ENCODE assay signal across 9 mouse cellular contexts in the genomic region with DNA sequence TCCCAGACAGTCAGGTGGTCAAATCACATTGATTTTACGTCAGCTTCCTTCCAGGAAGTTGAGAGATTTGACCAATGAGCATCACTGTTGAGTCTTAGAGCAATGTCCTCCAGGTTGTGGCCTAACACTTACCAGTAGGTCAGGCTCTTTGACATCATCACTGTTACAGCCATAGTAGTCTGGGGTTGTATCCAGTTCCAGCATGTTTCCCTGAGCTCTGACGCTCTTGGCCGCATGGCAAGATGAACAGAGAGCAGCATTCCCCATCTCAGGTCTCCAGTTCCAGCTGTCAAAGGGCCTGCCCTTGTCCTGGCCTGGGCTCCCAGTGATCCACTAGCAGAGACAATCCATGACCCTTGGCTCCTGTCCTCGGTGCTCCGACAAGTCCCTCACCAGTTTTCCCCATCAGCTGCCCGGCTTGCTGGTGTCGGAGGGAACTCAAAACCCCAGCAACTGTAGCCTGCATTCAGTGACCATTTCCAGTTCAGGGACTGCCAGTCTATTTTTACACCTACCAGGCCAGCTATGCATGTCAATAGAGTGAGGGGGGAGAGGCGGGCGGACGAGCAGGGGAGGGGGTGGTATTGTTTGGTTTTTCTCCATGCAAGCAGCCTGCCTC.
DNase-seq lines count a peak whose midpoint lies in the region; ATAC-seq and TF ChIP-seq lines count a peak whose summit lies in the region.
"Had no signal": no experiment of that assay in that cellular context is flagged by ENCODE, and none has a peak within 500 bp of the region (broad histone marks: within the 10 kb centered on the region; RNA-seq: fewer than 3 reads in every experiment).

No protein-coding gene starts in this region.

- no peak for ATAC-seq in heart, embryonic 11.5 days (replicated peaks; ENCODE audit: insufficient number of reproducible peaks, low FRiP score, low TSS enrichment)
- ATAC-seq in kidney, postnatal 0 days (replicated peaks; ENCODE audit: low FRiP score, low read depth), result peak; percentile 65; the same call in 1 of the 2 replicates
- ATAC-seq in neural tube, embryonic 12.5 days (ENCODE audit: low FRiP score, low read depth), result 0 out of 2 replicates have a peak, but pooled peaks have one; percentile 37
- ATAC-seq in erythroblast, adult 5-6 weeks (replicated peaks; ENCODE audit: low FRiP score, poor library complexity, severe bottlenecking), result no peak

- no peak for TF ChIP-seq CTCF in layer of hippocampus, adult 2 months (conservative IDR thresholded peaks at IDR 0.05)
- no peak for TF ChIP-seq CTCF in kidney, postnatal 0 days (IDR thresholded peaks at IDR 0.05; ENCODE audit: low read depth)

- H3K36me3 ChIP-seq in heart, embryonic 11.5 days (ENCODE audit: control insufficient read depth, insufficient read depth, low read length), result no peaks in the 10 kb centered on the region
- H3K36me3 ChIP-seq in kidney, postnatal 0 days (ENCODE audit: insufficient read depth, low read length), result no peaks in the 10 kb centered on the region
- H3K36me3 ChIP-seq in neural tube, embryonic 12.5 days, result no peaks in the 10 kb centered on the region
- H3K36me3 ChIP-seq: neural tube, embryonic 13.5 days had no signal

- H3K9ac ChIP-seq in heart, embryonic 11.5 days (ENCODE audit: low read depth, low read length), result peak overlapping the region; percentile 62; the same call in 1 of the 2 replicates
- H3K9ac ChIP-seq in kidney, postnatal 0 days (ENCODE audit: low read depth, low read length), result no peak overlapping the region
- H3K9ac ChIP-seq in neural tube, embryonic 12.5 days, result no peak overlapping the region
- H3K9ac ChIP-seq: neural tube, embryonic 13.5 days had no signal

- peak overlapping the region; percentile 47 for H3K27ac ChIP-seq in layer of hippocampus, adult 2 months
- peak overlapping the region; percentile 93 for H3K27ac ChIP-seq in heart, embryonic 11.5 days (ENCODE audit: low read depth, low read length)
- no peak overlapping the region for H3K27ac ChIP-seq in kidney, postnatal 0 days
- no peak overlapping the region for H3K27ac ChIP-seq in neural tube, embryonic 12.5 days
- H3K27ac ChIP-seq: neural tube, embryonic 13.5 days had no signal

- WGBS in heart, embryonic 11.5 days (ENCODE audit: insufficient replicate concordance), result 36% methylated on average over 10 of the region's 10 CpGs
- 38% methylated on average over 10 of the region's 10 CpGs for WGBS in kidney, postnatal 0 days
- 45% methylated on average over 10 of the region's 10 CpGs for WGBS in neural tube, embryonic 12.5 days

- 0 out of 2 replicates have a peak, but pooled peaks cover 8% of the 10 kb centered on the region for H3K4me1 ChIP-seq in heart, embryonic 11.5 days (ENCODE audit: control insufficient read depth, insufficient read depth, low read length)
- peaks cover 5% of the 10 kb centered on the region; the same call in 1 of the 2 replicates for H3K4me1 ChIP-seq in kidney, postnatal 0 days (replicated peaks; ENCODE audit: insufficient read depth, low read length)
- H3K4me1 ChIP-seq in neural tube, embryonic 12.5 days, result peaks cover 18% of the 10 kb centered on the region

- peak overlapping the region; percentile 67 for H3K4me2 ChIP-seq in heart, embryonic 11.5 days
- no peak overlapping the region for H3K4me2 ChIP-seq in kidney, postnatal 0 days (ENCODE audit: low read length)
- no peak overlapping the region for H3K4me2 ChIP-seq in neural tube, embryonic 12.5 days (replicated peaks)
- H3K4me2 ChIP-seq: neural tube, embryonic 13.5 days had no signal

- no peak for DNase-seq in layer of hippocampus, adult 2 months (ENCODE audit: low spot score in 2 of 2)
- DNase-seq in layer of hippocampus, adult 18-20 months (ENCODE audit: low spot score in 2 of 2), result no peak
- DNase-seq in kidney, postnatal 0 days (ENCODE audit: low spot score), result peak; percentile 29
- DNase-seq in B cell, adult 2 months, result no peak
- DNase-seq in adrenal gland, adult 18-20 months (ENCODE audit: low spot score in 2 of 2), result no peak

- H3K4me3 ChIP-seq in layer of hippocampus, adult 2 months, result no peak overlapping the region
- H3K4me3 ChIP-seq in heart, embryonic 11.5 days (ENCODE audit: low read depth, low read length), result peak overlapping the region; percentile 38
- no peak overlapping the region for H3K4me3 ChIP-seq in kidney, postnatal 0 days (replicated peaks; ENCODE audit: low read depth, low read length)
- H3K4me3 ChIP-seq in neural tube, embryonic 12.5 days, result no peak overlapping the region
- H3K4me3 ChIP-seq: neural tube, embryonic 13.5 days had no signal

- no peaks in the 10 kb centered on the region for H3K9me3 ChIP-seq in heart, embryonic 11.5 days (replicated peaks; ENCODE audit: control insufficient read depth, low read length)
- H3K9me3 ChIP-seq in kidney, postnatal 0 days (replicated peaks; ENCODE audit: low read length), result no peaks in the 10 kb centered on the region
- H3K9me3 ChIP-seq in neural tube, embryonic 12.5 days, result no peaks in the 10 kb centered on the region
- H3K9me3 ChIP-seq: neural tube, embryonic 13.5 days had no signal

- H3K27me3 ChIP-seq in heart, embryonic 11.5 days (ENCODE audit: control insufficient read depth, insufficient read depth, low read length), result no peaks in the 10 kb centered on the region
- no peaks in the 10 kb centered on the region for H3K27me3 ChIP-seq in kidney, postnatal 0 days (ENCODE audit: insufficient read depth, low read length)
- H3K27me3 ChIP-seq in neural tube, embryonic 12.5 days (replicated peaks), result no peaks in the 10 kb centered on the region
- H3K27me3 ChIP-seq: neural tube, embryonic 13.5 days had no signal

Comparison
In these comparisons a context has a peak if more than half of its experiments do, and no peak if none do; other contexts are left out.
1. H3K27ac ChIP-seq: peak in layer of hippocampus, adult 2 months (single experiment) and heart, embryonic 11.5 days (single experiment); none in kidney, postnatal 0 days (single experiment) and neural tube, embryonic 12.5 days (single experiment).
2. ATAC-seq: peak in kidney, postnatal 0 days (single experiment) and neural tube, embryonic 12.5 days (single experiment); none in heart, embryonic 11.5 days (single experiment) and erythroblast, adult 5-6 weeks (single experiment).